Mouse (Mus musculus) A20 (cell line): ENCODE measurements around the gene H3f3a.
A peak's percentile ranks its signal among the peaks of the same experiment; 100 is the strongest.

Source experiments
- DNase-seq: peaks from one replicate; pipeline ENCODE4 v3.0.0-alpha.2; 2011; ENCODE audit warnings: low read depth, low spot score

H3f3a gene

GRCm38 (mm10) chr1:180822276-180822675, 8.5 kb upstream of the H3f3a start:
- DNase-seq, result peak; percentile 60

GRCm38 (mm10) chr1:180821101-180821500, 7.4 kb upstream of the H3f3a start:
- no peak for DNase-seq

GRCm38 (mm10) chr1:180818000-180818399, 4.3 kb upstream of the H3f3a start:
- no peak for DNase-seq

GRCm38 (mm10) chr1:180815371-180816024, 1.8 kb upstream of the H3f3a start:
- DNase-seq, result no peak

- peak; percentile 95 for DNase-seq
These were observed 296 bp downstream of the H3f3a start for GRCm38 (mm10) chr1:180813409-180813884.

GRCm38 (mm10) chr1:180812463-180813408, 1.0 kb downstream of the H3f3a start:
- peak; percentile 68 for DNase-seq

GRCm38 (mm10) chr1:180811596-180812462, 1.9 kb downstream of the H3f3a start:
- peak; percentile 66 for DNase-seq

GRCm38 (mm10) chr1:180810976-180811375, 2.8 kb downstream of the H3f3a start:
- peak; percentile 59 for DNase-seq

GRCm38 (mm10) chr1:180808831-180809230, 4.9 kb downstream of the H3f3a start:
- no peak for DNase-seq

- no peak for DNase-seq
These were observed 9.9 kb downstream of the H3f3a start for GRCm38 (mm10) chr1:180803881-180804280.

GRCm38 (mm10) chr1:180801466-180801994, 12.2 kb downstream of the H3f3a start:
- DNase-seq, result peak; percentile 24

- DNase-seq, result peak; percentile 24
These were observed 12.9 kb downstream of the H3f3a start for GRCm38 (mm10) chr1:180800814-180801213.

- no peak for DNase-seq
These were observed 13.7 kb downstream of the H3f3a start for GRCm38 (mm10) chr1:180800022-180800421.

- DNase-seq, result no peak
These were observed 14.5 kb downstream of the H3f3a start for GRCm38 (mm10) chr1:180799253-180799652.

- DNase-seq, result no peak
These were observed 15.1 kb downstream of the H3f3a start for GRCm38 (mm10) chr1:180798660-180799059.

- DNase-seq, result no peak
These were observed 19.6 kb downstream of the H3f3a start for GRCm38 (mm10) chr1:180794170-180794569.

- DNase-seq, result no peak
These were observed 20.2 kb downstream of the H3f3a start for GRCm38 (mm10) chr1:180793445-180794117.

- DNase-seq, result no peak
These were observed 20.9 kb downstream of the H3f3a start for GRCm38 (mm10) chr1:180792814-180793213.

GRCm38 (mm10) chr1:180791821-180792480, 21.8 kb downstream of the H3f3a start:
- no peak for DNase-seq

GRCm38 (mm10) chr1:180783580-180783928, 30.2 kb downstream of the H3f3a start:
- no peak for DNase-seq
